Mouse (Mus musculus) kidney, postnatal 25 days (tissue): ENCODE data around the gene 9930021J03Rik.

Experiments used
- DNase-seq, 2 experiments: peaks; one replicate each; pipeline ENCODE4 v3.0.0; 2021; ENCODE audit warnings: mixed read lengths in 2 of 2

9930021J03Rik gene

GRCm38 (mm10) chr19:29683844-29684540, 121.8 kb downstream of the 9930021J03Rik start:
- peak; percentile 83 to 92 for DNase-seq

DNA sequence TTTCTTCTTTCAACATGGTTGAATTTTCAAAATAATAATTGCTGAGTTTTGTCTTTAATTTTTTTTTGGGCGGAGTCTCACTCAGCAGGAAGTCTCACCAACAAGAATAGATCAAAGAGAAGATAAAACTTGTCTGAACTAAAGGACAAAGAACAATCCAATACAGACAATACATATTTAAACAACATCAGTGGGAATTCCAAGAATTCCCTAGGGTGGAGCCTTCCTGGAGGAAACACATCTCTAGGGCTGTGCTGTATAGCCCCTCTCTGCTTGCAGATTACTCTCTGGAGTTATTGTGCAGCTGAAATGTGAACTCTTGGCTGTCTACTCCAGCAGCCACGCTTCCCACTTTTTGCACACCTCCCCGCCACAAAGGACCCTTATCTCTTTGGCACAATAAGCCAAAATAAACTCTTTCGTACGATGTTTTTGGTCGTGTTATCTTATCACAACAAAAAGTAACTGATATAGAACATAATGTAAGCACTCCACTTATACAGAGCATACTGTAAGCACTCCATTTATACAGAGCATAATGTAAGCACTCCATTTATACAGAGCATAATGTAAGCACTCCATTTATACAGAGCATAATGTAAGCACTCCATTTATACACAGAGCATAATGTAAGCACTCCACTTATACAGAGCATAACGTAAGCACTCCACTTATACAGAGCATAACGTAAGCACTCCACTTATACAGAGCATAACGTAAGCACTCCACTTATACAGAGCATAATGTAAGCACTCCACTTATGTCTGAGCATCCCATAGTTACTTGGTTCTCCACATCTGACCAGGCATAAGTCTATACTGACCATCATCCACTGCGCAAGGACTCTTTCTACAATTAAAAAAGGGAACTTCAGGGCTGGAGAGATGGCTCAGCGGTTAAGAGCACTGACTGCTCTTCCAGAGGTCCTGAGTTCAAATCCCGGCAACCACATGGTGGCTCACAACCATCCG, 125.3 kb downstream of the 9930021J03Rik start:
- no peak for DNase-seq

DNA sequence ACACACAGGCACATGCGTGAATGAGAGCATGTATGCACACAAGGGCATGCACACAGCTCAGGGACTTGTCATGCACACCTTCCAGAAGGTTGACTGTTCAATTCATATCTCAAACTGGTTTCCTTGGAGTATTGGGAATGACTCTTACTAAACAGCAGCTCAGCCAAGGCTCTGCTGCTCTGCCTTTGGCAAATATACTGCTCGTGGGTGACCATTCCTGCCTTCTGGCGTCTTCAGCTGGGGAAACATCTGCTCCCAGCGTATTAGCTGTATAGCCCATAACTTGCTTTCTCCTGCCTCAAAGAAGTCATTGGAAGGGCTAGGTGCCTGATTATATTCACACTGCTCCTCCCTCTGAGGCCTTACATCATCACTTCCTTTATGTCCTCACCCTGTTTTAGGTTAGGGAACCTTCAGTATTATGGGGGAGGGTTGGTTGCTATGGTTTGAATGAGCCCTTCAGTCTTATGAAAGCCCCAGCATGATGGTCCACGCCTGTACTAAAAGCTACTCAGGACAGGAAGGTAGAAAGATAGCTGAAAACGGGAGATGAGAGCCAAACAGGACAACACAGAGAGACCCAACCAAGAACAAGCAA, 127.5 kb downstream of the 9930021J03Rik start:
- no peak for DNase-seq

- DNase-seq: no peak
Measured at GRCm38 (mm10) chr19:29676479-29677193, 129.2 kb downstream of the 9930021J03Rik start.

DNA sequence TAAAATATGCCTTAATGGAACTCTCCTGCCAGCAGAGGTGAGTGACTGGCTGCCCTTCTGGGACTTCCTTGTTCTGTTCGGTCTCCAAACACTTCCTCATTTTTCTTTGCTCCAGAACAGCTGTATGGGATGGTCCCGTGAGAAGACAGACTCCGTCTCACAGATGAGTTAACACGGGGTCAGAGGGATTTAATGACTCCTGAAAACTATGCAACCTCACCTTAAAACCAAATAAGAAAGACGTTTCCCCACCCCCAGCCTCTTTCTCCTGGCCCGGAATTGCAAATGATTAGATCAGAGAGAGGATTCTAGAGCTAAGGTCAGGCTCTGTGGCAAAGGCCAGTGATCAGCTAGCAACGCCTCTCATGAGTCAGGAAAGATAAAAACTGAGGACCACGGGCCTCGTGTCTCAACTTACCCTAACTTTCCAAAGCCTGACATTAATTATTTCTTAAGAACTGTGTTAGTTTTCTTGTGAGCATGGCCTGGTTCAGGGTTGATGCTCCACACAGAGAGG, 130.2 kb downstream of the 9930021J03Rik start:
- no peak for DNase-seq

DNA sequence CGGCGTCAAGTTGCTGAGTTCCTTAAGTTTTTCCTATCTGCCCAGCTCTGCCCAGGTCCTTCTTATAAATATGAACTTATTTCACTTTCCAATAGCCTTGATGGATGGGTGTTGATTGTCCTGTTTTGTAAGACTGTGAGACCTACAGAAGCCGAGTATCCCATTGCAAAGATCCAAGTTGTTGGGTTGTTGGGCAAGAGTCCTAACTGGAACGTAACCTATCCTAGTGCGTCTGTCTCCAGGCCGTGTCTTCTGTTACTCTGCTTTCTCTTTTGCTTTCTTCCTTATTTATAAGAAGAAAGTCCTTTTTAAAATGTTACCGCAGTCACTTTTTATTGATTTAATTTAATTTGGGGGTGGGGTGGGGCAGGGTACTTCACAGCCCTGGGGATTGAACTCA, 130.8 kb downstream of the 9930021J03Rik start:
- DNase-seq: no peak

- DNase-seq: no peak
Measured at GRCm38 (mm10) chr19:29672660-29673059, 133.1 kb downstream of the 9930021J03Rik start.

DNA sequence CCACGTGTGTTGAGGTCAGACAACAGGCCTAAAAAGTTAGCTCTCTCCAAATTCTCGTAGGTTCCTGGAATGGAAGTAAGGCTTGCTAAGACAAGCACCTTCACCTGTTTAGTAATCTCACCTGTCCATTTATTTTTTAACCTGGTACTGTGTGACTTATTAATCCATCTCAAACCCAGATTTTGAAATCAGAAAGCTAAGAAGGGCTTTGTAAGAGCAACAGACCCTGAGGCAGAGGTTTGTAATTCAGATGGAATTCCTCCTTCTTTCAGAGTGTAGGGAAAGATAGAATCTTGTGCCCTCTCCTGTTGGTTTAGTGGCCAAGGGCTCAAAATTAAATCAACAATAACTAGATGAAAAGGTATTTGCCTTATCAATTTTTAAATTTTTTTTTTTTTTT, 134.6 kb downstream of the 9930021J03Rik start:
- no peak for DNase-seq

DNA sequence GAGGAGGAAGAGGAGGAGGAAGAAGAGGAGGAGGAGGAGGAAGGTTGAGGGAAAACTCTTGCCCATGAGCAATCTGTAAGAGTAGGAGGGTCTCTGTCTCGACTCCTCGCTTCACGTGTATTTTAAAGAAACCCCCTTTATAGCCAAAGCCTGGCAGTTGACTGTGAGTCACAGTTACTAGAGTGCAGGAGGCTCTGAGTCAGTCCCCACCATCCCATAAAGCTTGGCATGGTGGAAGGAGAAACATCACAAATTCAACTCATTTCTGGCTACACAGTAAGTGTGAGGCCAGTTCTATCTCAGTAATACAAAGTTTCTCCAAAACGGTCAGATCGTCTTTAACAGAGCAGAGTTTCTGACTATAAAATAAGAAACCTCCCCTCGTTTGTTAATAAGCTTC, 135.5 kb downstream of the 9930021J03Rik start:
- no peak for DNase-seq

DNA sequence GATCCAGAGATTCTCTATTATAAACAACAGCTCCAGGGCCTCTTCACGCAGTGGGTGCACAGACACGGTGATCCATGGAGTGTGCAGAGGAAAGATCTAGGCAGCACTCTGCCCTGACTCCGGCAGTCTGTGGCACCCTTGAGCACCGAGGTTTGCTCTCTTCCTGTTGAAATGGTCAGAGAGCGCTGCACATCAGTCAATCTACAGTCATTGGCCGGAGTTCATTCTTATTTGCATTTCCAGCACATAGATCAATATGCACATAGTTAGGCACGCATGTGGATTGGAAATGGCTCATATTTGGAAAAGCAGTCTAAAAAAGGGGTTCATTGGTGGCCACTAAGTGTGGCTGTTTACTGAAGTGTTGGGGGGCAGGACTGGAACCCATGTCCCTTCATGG, 137.7 kb downstream of the 9930021J03Rik start:
- DNase-seq: no peak

DNA sequence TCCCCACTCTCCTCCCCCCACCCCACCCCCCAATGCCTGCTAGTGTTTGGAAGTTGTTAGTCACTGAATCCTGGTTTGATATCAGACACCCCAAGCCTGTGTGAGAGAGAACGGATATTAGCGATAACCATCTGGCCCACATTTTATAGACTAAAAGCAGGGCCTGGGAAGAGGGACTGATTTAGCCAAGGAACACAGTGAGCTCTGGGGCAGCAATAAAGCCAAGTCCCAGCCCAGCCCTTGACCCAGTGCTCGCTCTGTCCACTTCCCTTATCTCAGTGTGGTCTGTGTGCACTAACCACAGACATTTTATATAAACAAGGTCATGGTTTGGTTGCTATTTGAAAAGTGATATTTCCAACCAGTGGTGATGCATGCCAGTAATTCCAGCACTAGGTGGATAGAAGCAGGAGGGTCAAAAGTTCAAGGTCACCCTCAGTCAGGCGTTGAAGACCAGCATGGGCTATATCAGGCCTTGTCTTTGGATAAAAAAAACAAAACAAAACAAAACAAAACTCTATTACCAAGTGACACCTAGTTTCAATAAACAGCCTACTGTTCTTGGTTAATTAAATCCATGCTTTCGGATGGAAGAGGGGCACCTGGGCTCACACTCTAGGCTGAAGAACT, 138.7 kb downstream of the 9930021J03Rik start:
- peak; percentile 23 to 74 for DNase-seq

- no peak for DNase-seq
Measured at GRCm38 (mm10) chr19:29666164-29666563, 139.6 kb downstream of the 9930021J03Rik start.

DNA sequence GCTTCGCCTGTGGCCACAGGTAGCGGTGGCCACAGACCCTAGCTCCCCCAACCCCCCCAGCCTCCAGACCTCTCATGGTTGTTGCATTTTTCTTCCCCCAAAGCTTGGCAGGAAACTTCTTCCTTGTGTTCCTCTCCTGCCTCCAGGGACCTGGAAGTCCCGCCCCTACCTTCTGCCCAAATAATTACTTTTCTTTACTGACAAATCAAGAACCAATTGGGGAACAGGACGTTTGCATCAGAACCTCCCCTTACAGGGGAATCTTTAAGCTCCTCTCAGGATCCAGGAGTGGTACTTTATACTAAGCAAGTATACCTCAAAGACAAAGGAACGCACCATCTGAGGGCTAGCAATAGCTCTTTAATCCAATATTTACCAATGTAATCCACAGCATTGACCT, 140.9 kb downstream of the 9930021J03Rik start:
- DNase-seq: no peak
